Mouse (Mus musculus) gastrocnemius, postnatal 10 days (tissue): Measurements from ENCODE around the gene Nell2. TPM values are rescaled to one million over a fixed set of nuclear protein-coding genes. Genes with fewer than 3 reads are reported as not detected.
"Not testable (repeated sequence)": the region's sequence is repeated elsewhere in the genome, so short reads cannot be mapped to it uniquely, and the experiment has no call there.

Source experiments
- DNase-seq: peaks from one replicate; pipeline ENCODE4 v3.0.0; 2021; ENCODE audit warnings: mixed read lengths
- total RNA-seq, 2 experiments: library from RNA; stranded (reverse); gene quantifications; 2 replicates each; pipeline ENCODE4 v1.2.3; 2021

Gene Nell2
- total RNA-seq, 2 experiments from 2014 or later, result 0.84 to 1.1 TPM

GRCm38 (mm10) chr15:95237021-95237420 lies 291.3 kb downstream of the Nell2 start:
- DNase-seq, result not testable (repeated sequence)

- no peak for DNase-seq
These were observed 291.9 kb downstream of the Nell2 start for GRCm38 (mm10) chr15:95236509-95236908.

DNA sequence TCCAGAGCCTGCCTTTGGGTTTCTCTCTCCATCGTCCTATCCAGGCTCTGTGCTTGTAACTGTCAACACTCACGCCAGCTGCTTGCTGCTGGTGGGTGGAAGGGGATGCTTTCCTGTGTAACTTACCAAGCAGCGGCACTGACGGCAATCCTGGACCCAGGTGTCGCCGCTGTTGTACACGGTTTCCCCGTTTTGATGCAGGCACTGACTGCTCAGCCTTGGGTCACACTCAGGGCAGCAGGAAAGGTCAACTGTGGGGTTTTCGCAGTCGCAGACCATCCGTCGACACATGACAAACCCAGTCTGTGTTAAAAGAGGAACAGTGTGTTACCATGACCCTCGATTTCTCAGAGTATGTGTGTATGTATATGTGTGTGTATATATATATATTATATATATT lies 297.2 kb downstream of the Nell2 start:
- no peak for DNase-seq

DNA sequence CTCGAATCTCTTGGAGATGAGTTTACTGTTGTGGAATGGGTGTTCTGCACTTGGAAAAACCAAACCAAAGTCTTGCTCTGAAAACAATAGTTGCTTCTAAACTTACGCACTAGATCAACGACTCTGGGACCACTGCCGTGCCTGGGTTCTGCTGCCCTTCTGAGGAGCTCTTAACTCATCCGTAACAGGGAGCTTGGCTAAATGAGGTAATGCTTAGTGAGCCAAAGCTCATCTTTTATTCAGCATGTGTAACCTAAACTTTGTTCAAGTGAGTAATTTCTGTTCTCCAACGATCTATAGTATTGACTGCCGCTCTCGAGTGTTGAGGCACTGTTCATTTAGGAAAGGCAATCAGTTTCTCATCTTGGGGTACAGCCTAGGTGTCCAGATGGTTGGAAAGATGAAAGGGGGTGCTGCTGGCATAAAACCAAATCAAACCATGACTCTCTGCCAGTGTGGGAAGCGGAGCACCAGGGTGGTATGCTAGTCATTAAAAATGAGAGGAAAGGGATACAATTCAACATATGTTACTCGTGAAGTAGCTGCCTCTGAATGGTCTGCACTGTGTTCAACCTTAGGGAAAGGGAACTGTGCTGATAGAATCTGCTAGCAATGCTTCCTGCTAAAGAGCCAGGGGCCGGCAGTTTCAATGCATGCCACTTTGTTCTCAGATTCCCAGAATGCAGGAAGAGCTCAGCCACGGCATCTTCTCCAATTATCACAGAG lies 311.6 kb downstream of the Nell2 start:
- DNase-seq, result no peak

- DNase-seq, result no peak
These were observed 317.8 kb downstream of the Nell2 start for GRCm38 (mm10) chr15:95210551-95210950.

DNA sequence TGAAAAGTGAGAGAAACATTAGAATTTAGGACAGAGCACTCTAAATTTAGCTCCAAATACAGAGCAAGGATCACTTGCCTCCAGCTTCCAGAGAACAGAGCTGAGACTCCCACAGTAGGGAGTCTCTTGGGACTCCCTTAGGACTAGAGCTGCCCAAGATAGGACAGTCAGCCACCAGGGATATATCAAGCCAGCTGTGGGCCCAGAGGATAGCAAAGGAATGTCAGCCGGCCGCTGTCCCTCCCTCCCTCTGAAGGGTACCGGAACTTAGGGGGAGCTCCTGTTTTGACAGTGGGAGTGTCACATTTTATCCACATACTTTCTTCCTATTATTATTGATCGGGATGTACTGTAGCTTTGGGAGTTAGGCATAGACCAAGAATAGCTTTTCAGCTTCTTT lies 319.2 kb downstream of the Nell2 start:
- no peak for DNase-seq

DNA sequence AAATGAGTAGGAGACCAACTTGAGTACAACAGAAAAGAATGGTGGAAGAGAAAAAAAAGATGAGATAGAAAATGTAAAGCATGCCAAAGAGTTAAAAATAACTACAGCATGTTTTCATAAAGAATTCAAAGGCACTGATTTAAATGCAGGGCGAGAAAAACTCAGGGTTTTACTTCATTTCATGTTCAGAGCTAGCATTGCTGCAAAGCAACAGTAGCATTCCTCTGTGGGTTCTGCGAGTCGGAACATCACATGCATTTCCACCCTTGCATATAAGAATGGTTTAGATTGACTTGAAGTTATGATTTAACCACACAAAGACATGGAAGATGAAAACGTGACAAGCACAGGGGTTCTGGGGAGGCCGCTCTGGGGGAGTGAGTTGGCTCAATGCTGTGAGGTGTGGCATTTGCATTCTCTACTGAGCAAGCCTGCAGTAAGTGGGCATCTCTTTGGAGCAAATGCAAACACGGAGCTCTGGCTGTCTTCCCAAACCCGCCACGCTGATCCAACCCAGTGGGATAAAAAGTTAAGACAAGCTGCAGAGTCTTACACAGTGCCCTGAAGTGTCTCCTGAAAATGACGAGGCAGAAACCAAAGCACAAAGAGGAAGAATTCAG lies 334.6 kb downstream of the Nell2 start:
- DNase-seq, result no peak

DNA sequence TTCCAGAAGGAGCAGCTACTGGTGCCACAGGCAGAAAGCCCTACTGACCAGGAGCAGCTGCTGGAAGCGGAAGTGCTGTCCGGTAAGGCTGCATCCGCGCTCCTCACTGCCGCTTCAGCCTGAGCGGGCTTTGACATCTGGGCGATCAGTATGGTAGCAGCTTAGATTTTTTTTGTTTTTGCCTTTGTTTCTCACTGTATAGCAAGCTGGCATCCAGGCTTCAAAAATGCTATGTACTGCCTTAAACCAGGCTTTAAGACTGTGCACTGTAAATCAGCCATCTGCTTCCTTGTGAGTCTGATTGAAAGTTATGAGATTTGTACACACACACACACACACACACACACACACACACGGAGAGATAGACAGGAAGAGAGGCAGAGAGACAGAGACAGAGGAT lies 335.4 kb downstream of the Nell2 start:
- DNase-seq, result no peak

GRCm38 (mm10) chr15:95186226-95186625 lies 342.1 kb downstream of the Nell2 start:
- DNase-seq, result no peak

DNA sequence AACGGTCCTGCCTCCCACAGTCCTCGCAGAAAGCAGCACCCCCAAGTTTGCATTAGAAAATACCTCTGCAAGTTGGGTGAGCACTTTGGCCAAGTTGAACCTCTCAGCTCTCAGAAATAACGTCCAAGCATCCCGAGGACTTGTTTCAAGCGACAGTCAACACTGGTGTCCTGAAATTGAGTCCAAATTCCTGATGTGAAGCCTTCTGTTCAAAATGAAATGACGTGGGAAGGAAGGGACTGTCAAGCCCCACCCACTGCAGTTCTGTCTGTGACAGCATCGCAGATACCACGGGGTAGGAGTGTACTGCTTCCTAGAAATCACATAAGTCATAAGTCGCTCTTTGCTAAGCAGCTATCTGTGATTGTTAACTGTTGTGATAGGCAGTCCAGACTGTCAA lies 342.9 kb downstream of the Nell2 start:
- no peak for DNase-seq

- DNase-seq, result no peak
These were observed 344.9 kb downstream of the Nell2 start for GRCm38 (mm10) chr15:95183450-95183849.

DNA sequence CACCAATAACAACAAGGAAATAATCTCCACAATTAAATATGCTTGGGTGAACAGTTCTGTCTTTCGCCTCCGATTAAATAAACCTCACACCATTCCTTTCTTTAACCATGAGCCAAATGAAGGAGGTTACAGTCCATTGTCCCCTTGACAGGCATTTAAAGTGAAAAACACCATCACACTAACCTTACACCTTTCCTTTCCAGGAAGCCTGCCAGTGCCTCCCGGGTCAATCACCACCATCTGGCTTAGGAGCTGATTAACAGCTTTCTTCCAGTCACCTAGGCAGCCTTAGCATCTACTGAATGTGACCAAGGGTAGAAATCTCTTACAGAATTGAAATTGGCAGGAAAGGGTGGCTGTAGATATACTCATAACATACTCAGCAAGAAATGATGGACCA lies 371.5 kb downstream of the Nell2 start:
- no peak for DNase-seq

DNA sequence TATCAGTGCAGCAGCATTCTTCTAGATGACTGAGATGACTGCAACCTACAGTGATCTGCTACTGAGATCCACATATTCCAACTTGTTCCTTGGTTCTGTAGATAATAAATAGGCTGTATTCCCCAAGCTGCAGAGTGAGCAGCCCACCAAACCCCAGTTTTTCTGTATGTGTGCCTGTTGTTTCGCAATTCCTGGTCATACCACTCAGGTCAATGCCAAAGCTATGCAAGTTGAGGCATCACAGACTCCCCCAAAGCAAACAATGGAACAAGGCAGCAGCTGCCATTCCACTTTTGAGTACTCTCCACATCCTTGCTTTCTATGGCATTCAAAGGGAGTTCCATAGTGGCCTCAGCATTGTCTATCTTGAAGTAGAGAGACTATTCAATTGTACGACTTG lies 383.2 kb downstream of the Nell2 start:
- no peak for DNase-seq

DNA sequence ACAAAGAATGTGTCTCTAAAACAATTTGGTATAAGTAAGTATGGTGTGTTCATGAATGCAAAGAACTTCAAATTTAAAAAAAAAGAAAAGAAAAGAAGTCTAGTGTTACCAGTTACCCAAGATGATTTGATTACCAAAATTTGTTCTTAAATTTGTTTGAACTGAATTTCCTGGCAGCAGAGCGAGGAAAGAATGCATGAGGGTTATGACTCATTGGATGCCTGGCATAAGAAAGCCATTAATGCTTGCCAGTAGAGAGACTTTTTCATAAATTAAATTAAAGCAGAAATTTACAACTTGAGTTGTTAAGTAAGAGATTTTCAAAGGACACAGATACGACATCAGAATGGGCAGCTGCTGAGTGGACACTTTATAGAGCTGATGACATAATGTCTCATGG lies 384.2 kb downstream of the Nell2 start:
- no peak for DNase-seq

DNA sequence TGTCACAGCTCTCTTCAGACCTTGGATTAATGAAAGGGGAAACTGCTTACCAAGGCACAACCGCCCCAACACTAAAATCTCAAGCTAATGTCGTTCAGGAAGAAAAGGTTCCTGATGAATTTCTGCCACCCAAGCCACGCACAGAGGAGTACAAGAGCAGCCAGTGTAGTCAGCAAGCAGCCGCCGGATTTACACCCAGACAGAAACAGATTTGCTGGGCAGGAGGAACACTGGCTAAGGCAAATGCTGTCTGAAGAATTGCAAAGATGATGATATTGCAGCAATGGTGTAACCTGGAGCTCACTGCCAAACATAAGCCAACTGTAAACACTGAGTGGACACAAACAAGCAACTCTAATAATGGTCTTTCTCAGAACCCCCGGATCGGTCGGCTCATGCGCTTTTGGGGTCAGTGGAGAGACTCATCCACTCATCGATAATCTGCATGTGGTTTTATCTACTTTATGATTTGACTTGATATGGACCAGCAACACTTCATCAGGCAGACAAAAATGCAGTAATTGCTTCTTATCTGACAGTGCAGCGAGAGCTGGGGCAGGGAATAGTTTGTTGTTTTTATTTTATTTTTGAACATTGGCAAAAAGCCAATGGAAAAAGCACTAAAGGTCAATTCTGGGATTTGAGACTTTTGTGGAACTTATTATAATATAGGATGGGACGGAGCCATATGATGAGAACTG lies 389.5 kb downstream of the Nell2 start:
- no peak for DNase-seq

- DNase-seq, result no peak
These were observed 391.1 kb downstream of the Nell2 start for GRCm38 (mm10) chr15:95137018-95137810.

- DNase-seq, result no peak
These were observed 392.3 kb downstream of the Nell2 start for GRCm38 (mm10) chr15:95135926-95136609.

DNA sequence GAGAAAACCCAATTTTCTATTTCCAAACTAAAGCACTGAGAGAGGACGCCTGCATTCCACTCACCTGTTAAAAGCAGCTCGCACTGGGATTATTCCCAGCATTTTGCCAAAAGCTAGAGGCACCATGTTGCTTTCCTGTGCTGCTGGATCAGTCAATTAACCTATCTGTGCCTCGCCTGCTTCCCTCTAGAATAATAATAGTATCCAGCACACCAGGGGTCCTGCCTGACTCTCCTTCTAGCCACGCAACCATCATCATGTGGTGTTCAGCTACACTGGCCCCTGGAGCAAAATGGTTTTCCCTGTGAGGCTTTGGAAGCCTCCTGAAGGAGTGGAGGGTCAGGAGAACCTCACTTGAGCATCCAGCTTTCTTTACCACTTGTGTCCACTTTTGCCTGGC lies 397.0 kb downstream of the Nell2 start:
- no peak for DNase-seq

DNA sequence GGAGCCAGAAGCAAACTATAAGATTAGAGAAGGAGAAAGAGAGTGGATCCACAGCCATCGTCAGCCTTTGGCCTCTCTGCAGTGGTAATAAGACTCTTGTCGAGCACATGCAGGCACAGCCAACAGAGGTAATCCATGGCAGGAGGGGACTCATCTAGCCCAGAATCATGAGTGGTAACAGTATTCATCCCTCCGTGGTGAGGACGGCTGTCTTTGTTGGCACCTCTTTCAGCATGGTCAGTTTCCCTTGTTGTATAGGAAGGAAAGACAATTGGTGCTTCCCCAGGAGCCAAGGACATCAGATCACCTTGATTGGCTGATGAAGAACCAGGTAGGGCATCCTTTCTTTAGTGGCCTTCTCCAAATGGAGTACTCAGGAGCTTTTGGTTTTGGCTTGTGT lies 419.7 kb downstream of the Nell2 start:
- no peak for DNase-seq

DNA sequence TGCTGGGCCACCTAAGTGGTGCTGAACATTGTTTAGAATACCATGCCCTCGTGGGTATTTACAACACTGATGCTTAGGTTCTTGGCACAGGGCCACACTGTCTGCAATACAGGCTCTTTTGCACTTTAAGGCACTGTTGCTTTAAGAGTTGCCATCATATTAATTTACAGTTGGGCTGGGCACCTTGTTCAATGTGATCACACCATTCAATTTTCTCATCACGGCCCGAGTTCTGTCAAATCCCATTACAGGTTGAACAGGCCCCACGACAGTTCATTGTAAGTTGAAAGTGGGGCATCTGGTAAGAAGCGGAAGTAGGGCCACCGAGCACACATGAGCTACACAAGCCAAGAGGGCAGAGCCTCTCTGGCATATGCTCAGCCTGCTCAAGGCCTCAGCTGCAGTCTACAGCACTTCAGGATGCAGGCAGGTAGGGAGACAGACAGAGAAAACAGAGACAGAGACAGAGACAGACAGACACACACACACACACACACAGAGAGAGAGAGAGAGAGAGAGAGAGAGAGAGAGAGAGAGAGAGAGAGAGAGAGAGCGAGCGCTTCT lies 421.0 kb downstream of the Nell2 start:
- DNase-seq, result no peak

DNA sequence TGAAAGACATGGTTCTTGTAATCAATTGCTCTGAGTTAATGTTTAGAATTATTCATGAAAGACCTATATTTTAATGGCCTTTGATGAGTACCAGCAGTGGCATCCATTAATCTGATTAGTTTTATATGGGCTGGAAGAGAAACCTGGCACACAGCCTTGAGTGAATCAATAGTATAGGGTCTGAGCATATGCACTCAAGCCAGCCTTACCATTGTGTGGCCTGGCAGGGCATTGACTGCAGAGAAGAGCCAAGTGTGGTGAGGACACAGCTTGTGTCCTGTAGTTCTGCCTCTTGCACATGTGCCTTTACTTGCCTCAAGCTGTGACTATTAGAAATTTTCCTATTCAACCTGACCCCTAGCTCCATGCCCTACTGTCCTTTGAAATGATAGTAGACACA lies 426.8 kb downstream of the Nell2 start:
- no peak for DNase-seq

- DNase-seq, result no peak
These were observed 428.2 kb downstream of the Nell2 start for GRCm38 (mm10) chr15:95100133-95100532.
